Mouse (Mus musculus) urinary bladder, postnatal 36 days (tissue): Measurements from ENCODE around the gene Cuedc2.

Source experiments
- DNase-seq, 2 experiments: peaks; one replicate each; pipeline ENCODE4 v3.0.0; 2022; ENCODE audit warnings: low spot score in 2 of 2, mixed read lengths in 1 of 2

Gene Cuedc2

DNA sequence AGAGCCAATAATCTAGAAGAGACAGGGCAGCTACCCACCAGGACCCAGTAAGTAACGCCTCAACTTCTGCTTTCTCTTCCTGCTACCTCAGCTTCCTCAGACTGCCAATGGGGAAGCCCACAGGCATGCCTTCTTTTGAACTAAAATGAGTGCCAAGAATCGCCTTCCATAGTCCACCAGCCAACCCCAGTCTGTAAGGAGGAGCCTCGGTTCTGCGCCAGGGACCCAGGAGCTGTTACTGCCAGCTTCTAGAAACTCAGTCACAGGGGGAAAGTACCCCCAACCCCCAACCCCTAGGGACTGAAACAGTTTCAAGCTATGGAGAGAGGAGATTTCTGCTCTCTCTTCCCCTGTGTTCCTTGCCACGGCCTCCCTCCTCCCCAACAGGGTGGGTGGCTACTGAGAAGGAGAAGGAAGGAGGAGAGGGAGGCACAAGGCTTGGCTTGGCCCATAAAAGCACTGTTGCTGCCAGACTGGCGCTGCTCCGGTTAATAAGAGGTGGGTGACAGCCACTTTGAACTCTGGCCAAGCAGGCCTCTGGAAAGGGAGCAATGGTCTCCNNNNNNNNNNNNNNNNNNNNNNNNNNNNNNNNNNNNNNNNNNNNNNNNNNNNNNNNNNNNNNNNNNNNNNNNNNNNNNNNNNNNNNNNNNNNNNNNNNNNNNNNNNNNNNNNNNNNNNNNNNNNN is 927 bp upstream of the Cuedc2 start:
- DNase-seq: peak in 1 of 2 experiments; percentile 32

DNA sequence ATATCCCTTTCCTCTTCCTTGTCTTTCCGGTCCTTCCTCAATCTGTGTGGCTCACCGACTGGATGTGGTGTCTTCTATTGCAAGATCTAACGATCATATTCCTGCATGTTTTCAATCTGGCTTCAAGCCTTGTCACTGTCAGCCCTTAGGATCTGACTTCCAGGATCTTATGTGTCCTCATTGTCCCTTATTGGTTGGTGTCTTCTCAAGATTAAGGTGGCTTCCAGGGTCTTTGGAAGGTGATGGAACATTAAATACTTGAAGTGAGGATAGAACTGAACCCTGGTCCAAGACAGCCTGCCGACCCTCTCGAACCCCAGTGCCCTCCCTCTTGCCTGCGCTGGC is 412 bp upstream of the Cuedc2 start:
- DNase-seq: no peak

DNA sequence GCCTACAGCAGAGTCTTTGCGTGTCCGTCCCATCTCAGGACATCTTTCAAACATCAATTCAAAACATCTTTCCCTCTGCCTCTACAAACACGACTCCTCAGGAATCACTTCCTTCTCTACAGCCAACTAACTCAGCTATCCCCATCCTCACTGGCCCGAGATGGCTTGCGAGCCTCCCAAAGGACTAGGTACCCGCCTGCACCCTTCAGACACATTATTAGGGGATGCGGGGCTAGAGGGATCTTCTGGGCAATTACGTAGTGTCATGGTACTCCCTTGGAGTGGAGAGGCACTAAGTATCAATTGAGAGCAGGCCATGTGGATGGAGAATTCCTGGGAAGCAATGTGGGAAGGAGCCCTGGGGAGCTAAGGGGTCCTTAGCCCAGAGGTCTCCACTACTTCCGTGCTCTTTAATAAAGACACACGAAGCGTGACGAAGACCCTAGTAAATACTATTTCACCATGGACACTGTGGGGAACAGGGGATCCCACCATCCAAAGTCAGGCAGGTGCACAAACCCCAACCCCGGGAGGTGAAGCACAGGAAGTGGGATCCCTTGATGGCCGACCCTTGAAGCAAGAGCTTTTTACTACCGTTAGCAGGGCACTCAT is 677 bp downstream of the Cuedc2 start:
- no peak for DNase-seq

DNA sequence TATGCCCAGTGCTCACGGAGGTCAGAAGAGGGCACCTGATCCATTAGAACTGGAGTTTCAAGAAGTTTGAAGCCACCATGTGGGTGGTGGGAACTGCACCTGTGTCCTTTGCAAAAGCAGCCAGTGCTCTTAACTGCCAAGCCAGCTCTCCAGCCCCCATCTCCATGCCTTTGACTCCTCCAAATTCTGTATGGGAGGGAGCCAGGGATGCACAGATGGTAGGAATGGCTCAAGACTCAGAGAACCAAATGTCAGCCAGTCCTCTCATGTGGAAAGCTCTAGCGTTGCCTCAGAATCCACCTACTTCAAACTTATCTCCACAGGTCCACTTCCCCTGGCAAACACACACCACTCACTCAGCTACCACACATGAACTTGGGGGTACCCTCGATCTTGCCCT is 4.6 kb downstream of the Cuedc2 start:
- DNase-seq: no peak

DNA sequence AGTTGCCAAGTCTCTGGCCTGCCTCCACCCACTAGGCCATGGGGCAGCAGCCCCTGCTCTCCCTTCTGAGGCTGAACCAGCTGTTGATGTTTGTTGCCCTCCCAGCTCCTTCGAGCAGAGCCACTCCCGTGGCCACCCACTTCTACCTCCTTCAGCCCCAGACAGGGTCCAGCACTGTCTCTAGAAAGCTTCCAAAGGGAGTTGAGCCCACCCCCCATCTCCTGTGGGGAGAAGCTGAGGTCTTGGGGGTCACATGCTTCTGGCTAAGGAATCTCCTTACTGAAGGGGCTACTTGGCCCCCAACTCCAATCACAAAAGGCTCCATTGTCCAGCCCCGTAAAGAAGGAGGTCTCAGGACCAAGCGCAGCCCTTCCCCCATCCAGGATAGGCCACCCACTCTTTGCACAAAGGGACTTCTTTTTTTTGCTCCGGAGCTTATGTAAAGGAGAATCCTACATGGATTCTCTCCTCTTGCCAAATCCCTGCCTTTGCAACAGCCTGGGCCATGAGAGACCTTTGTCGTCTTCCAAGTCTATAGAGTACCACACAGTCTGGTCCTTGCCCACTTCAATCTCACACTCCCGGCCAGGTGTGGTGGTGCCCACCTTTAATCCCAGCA is 5.7 kb downstream of the Cuedc2 start:
- DNase-seq: no peak

DNA sequence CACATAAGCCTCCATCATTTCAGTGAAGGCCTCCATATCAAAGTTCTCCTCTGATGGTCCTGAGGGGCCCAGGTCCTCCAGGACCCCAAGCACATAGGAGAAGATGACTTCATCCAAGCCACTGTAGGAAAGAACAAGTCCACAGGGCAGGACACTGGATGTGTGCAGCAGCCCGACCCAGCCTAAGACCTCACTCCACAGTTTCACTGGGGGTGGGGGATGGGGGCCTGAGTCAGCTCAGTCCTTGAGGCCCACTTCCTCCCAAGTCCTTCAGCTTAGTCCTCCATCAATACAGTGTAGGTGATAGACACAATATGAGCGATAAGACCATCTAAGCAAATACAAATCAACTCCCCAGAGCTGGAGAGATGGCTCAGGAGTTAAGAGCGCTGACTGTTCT is 6.6 kb downstream of the Cuedc2 start:
- DNase-seq: no peak

DNA sequence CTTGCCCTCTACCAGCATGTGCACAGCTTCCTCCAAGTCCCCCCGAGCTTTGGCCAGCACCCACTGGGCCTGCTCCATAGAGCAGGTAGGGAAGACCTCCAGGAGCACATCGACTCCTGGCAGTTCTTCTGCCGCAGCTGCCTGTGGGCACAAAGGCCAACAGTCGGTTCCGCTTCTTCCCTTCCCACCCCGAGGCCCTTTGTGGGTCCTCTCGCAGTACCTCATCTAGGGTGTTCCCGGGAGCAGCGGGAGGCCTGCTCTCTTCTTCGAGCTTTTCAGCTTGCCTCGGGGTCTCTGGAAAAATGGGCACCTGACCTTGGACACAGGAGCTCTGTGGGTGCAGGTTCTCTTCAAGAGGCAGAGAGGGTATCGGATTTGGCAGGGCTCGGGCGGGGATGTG is 7.2 kb downstream of the Cuedc2 start:
- DNase-seq: no peak

DNA sequence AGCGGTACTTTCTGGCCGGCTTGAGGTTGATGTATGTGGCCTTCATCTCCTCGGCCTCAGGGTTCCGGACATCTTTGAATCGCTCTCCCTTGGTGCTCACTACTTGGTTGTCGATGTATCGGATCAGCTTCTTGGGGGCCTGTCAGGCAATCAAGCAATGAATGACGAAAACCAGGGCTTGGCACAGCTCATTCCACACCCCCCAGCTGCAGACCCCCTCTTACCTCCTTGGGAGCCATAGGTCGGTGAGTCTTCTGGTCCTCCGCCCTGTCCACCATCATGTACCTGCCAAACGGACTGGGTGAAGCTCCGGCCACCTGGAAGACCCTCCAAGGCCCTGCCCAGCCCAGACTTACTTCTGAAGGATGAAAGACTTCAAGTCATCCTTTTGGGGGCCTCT is 7.8 kb downstream of the Cuedc2 start:
- DNase-seq: no peak

DNA sequence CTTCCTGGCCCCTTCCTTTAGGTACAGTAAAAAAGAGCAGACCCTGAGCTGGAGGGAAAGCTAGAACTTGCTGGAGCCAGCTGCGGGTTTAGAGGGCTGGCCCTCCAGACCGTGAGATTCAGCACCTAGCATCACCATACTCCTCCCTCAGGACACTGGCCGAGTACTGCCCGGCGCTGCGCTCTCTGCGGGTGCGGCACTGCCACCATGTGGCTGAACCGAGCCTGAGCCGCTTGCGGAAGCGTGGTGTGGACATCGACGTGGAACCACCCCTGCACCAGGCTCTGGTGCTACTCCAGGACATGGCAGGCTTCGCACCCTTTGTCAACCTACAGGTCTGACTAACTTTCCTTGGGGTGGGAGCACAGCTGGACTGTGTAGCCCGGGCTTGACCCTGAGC is 8.6 kb downstream of the Cuedc2 start:
- DNase-seq: peak; percentile 78 to 86

DNA sequence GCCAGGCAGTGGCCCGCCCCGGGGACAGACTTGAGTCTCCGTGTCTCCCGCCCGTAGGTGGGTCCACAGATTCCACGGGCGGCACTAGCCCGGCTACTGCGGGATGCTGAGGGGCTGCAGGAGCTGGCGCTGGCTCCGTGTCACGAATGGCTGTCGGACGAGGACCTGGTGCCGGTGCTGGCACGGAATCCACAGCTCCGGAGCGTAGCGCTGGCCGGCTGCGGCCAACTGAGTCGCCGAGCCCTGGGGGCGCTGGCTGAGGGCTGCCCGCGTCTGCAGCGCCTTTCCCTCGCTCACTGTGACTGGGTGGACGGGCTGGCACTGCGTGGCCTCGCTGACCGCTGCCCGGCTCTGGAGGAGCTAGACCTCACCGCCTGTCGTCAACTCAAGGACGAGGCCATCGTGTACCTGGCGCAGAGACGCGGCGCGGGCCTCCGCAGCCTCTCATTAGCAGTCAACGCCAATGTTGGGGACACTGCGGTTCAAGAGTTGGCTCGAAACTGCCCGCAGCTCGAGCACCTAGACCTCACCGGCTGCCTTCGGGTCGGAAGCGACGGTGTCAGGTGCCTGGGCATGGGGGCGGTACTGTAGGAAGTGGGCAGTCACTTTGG is 9.4 kb downstream of the Cuedc2 start:
- no peak for DNase-seq

DNA sequence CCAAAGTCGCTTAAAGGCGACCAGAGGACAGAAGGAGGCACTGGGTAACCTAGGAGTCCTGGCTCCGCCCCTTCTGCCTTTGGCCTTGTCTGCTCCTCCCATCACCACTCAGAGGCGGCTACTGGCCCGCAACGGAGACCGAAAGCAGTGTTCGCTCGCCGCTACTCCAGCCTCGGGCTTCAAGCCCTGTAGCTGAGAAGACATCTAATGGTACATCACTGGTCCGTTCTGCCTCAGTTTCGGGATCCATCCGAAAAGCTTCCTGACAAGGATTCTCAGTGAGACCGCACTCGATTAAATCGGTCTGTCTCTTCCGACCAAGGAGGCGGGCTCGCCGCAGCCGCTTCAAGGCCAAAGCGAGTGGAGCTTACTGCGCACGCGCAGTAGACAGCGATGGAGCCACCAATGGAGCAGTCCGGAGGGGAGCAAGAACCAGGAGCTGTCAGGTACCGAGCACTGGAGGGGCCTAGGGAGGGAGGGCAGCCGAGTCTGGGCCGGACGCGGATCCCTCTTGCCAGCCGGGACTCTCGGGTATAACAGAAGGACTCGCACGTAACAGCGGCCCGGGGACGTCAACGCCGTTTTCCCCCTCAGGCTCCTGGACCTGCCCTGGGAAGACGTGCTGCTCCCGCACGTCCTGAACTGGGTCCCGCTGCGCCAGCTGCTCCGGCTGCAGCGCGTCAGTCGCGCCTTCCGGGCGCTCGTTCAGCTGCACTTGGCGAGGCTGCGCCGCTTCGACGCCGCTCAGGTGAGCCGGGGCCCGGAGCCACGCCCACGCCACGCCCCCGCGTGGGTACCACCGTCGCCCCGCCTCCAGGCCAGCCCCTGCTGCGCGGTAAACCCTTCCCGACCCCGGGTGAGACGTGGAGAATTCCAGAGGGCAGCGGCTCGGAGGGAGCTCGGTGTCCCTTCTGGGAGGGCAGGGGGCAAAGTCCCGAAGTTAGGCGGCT is 10.1 kb downstream of the Cuedc2 start, which contains the start of gene Fbxl15:
Fbxl15 (plus strand) TSS at position 104 of the 950 bp plus-strand sequence.
- DNase-seq: peak; percentile 89 to 92

DNA sequence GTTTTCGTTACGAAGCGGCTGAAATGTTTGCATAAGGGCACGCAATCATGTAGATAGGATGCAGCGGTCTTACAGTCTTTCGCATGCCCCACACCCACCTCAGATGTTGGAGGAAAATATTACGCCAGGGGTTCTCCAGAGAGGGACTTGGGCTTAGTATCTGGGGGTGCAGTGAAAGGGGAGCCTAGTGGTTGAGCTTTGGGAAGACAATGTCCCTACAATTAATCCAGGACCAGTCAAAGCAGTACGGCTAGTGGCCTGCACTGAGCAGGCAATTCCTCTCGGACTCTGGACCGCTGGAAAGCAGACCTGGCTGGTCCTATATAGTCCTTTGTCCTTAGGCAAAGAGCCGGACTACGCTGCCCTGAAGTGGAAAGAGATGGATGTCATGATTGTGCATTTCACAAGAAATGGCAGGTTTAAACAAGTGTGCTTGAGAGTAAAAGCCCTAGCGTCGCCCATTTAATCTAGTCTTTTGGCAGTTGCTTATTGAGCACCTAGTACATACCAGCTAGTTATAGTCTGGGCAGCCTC is 10.9 kb downstream of the Cuedc2 start:
- no peak for DNase-seq

DNA sequence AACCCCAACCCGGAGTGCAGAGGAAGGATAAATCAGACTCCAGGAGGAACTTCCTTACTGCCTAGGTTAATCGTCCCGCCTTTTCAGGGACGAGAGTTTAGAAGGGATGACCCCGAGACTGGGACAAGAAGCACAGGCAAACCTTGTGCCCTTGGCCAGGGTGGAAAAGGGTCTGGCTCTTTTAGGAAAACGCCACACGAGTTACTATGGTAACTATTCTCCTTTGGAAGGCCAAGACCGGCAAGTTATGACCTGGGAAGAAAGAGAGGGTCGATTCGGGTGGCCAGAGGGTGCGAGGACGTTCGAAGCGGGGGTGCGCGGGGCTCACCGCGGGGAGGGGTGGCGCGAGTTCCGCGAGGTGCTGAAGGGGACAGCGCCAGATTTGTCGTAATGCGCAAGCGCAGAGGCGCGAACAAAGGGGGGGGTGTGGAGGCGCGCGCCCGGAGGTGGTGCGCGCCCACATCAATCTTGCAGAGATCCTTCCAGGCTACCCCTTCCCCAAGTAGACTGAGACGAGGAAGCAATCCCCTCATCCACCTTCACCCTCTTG is 11.7 kb downstream of the Cuedc2 start, which contains the start of gene Psd:
Psd (minus strand) TSS at position 401 of the 550 bp plus-strand sequence.
- peak in 1 of 2 experiments; percentile 19 for DNase-seq

DNA sequence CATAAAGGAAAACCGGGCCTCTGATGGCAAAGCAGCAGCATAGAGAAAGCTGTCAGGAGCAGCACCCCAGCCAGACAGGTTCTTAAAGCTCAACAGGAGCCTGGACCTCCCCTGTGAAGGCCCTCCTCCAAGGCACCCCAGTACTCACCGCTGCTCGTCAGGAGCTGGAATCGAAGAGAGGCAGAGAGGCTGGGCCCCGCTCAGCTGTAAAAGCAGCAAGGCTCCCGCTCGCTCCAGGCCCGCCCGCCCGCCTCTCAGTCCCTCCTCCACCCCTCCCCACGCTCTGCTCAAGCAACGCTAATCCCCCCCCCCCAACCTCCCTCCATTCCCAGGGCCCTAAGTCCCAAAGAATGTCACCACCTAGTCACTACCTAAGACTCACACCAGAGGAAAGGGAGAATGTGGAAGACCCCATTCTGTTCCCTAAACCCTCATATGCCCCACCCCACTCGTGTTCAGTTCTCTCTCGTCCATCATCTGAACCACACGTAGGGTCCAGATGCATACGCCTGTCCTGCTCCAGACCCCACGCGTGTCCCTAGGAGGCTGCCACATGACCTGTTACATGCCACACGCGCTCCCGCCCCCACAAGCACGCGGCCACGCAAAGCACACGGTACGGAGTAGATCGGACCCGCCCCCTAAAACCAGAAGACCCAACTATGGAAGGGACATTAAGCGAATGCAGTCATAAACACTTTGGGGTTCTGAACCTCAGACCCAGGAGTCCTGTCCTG is 12.3 kb downstream of the Cuedc2 start:
- no peak for DNase-seq

DNA sequence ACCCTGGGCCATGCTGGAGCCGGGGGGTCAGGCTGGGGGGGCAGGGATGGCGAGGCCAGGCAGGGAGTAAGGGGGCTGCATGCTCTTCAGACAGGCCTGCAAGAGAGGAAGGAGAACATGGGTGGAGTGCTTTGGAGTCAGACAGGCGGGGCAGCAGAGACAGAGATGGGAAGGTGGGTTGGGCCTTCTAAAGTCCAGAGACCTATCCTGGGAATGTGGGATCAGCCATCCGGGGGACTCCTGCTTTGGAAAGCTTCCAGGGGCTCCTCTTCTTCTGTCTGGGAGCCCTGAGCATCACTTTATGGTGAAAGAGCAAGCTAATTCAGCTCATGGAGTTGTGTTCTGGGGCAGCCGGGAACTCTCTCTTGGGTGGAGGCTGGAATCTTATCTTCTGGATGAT is 13.6 kb downstream of the Cuedc2 start:
- DNase-seq: no peak

DNA sequence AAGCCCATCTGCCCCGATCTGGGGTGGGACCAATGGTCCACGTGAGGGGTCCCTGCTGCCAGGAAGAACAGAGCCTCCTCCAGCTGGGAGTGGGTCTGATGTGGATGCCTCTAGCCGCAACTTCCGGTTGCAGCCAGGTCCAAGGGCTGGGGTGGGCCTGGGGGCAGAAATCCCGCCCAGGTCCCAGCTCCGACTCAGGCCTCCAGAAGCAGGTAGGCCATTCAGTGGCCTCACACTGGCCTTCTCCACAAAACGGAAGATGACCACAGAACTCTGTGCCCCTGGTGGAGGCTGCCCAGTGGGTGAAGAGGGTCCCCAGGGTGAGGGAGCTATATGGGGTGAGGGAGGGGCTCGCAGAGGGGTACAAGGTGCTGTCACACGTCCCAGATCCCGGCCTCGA is 14.1 kb downstream of the Cuedc2 start:
- DNase-seq: peak in 1 of 2 experiments; percentile 0

DNA sequence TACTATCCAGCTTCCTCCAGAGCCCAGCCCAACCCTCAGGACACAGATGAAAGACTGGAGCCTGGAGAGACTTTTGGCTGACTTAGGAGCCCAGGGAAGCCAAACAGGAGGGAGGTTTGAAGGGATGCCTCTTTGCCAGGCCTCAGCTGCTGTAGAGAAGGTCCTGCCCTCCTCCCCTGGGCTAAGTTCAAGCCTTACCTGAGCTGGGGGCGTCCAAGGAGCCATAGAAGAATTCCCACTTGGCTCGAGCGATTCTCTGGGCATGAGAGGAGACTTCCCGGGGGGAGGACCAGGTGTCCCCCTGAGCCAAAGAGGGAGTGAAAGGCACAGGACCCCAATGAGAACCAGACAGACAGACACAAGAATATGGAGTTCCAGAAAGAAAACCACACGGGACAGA is 14.8 kb downstream of the Cuedc2 start:
- no peak for DNase-seq

DNA sequence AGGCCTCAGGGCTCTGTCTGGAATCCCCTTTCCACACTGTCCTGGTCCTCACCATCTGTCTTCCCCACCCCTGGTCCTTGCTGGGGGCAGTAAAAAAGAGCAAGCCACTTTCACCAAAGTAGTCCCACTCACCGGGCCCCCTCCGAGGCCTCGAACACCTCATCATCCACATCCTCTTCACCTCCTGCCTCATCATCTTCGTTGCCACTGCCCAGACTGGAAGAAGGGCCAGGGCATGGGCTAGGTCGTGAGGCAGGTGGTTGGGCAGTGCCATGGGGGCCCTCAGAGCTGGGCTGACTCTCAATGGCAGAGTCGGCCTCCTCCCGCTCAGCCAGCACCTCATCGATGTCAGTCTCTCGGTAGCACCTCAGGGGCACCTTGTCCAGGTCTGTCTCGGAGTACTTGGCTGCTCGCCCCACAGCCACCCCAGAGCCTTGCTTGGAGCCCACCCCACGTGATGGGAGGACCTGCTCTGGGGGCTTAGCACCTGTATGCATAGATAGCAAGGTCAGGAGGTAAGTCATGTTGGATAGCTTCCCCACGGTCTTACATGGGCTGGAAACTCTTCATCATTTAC is 15.4 kb downstream of the Cuedc2 start:
- DNase-seq: no peak

DNA sequence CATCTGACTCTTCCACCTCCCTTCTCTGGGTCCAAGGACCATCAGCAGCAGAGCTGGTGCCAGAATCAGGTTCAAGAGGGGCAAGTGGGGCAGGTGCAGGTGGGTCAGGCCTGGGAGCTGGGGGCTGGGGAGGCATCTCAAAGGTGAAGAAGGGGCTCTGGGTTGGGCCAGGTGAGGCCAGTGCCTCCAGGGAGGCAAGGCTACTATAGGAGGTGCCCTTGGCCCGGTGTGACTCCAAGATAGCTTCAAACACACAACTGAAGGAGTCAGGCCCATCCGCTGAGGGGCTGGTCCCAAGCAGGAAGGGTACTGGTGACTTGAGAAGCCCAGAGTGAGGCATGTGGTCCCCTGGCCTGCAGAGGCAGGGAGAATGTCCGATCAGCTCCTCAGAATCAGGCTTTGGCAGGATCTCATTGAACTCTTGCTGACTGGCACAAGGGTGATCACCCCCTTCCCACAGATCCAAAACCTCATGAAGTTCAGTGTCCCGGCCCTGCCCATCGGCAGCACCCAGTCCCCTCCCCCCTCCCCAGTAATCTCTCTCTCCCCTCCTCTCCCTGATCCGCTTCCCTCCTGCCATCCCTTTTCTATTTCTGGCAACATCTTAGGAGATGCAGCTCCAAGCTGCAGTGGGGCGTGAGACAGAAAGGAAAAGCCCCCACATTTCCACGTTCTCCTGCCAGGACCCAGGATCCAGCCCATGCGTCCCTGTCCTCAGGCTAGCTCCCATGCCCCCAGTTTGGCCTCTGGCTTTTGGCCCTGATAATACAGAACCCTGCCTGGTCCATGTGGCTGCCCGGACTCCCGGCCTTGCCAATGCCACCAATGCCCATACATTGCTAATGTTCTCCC is 16.1 kb downstream of the Cuedc2 start:
- no peak for DNase-seq
